Mouse (Mus musculus): Measurements from ENCODE around the gene Fam205a1.
"Not testable (repeated sequence)": the region's sequence is repeated elsewhere in the genome, so short reads cannot be mapped to it uniquely, and the experiment has no call there.

Fam205a1 gene

GRCm38 (mm10) chr4:42863487-42863886, 9.8 kb upstream of the Fam205a1 start:
- in situ Hi-C loops (cut with MboI; ENCODE audit: low pct_unique_long_range_greater_than_20kb in 1 of 2, low sequenced_read_pairs in 2 of 2, unreplicated experiment in 1 of 2), result not testable (repeated sequence)

GRCm38 (mm10) chr4:42860483-42860882, 6.8 kb upstream of the Fam205a1 start:
- in situ Hi-C loops (cut with MboI; ENCODE audit: low pct_unique_long_range_greater_than_20kb in 1 of 2, low sequenced_read_pairs in 2 of 2, unreplicated experiment in 1 of 2), result not testable (repeated sequence)

GRCm38 (mm10) chr4:42856671-42857070, 3.0 kb upstream of the Fam205a1 start, which contains the start of gene Gm12394:
Gm12394 (minus strand) TSS chr4:42856771.
- in situ Hi-C loops (cut with MboI; ENCODE audit: low pct_unique_long_range_greater_than_20kb in 1 of 2, low sequenced_read_pairs in 2 of 2, unreplicated experiment in 1 of 2), result not testable (repeated sequence)

Measured in mouse embryonic stem cell (cell line).